Mouse (Mus musculus) stomach, embryonic 14.5 days (tissue): ENCODE results near the gene Ctdnep1. TPM values are rescaled to one million over a fixed set of nuclear protein-coding genes. Genes with fewer than 3 reads are reported as not detected.

ENCODE experiments used
- ATAC-seq: fragments of 200-750 bp; cut with Nextera tagmentation; 2 replicates; pipeline ENCODE4 v1.8.0; 2017; ENCODE audit warnings: low read depth, moderate TSS enrichment; ENCODE audit not compliant: insufficient number of reproducible peaks, insufficient read depth, low FRiP score
- H3K27ac ChIP-seq: fragments of 300-500 bp; sonication (generic); 2 replicates; pipeline ENCODE4 v1.5.1; 2014; ENCODE audit warnings: mild to moderate bottlenecking, low read length, moderate library complexity, mixed read lengths
- H3K27me3 ChIP-seq: fragments of 300-500 bp; sonication (generic); 2 replicates; pipeline ENCODE4 v1.6.1; 2014; ENCODE audit warnings: low read length, control low read depth, mixed read lengths; ENCODE audit not compliant: control insufficient read depth, insufficient read depth
- H3K36me3 ChIP-seq: fragments of 300-500 bp; sonication (generic); 2 replicates; pipeline ENCODE4 v1.6.1; 2014; ENCODE audit warnings: mild to moderate bottlenecking, control low read depth, low read length, moderate library complexity, mixed read lengths; ENCODE audit not compliant: control insufficient read depth, insufficient read depth
- H3K4me1 ChIP-seq: fragments of 300-500 bp; sonication (generic); 2 replicates; pipeline ENCODE4 v1.6.1; 2014; ENCODE audit warnings: low read length, control low read depth, mixed read lengths; ENCODE audit not compliant: control insufficient read depth, insufficient read depth
- H3K4me2 ChIP-seq: fragments of 300-500 bp; sonication (generic); replicated peaks from 2 replicates; pipeline ENCODE4 v1.6.1; 2014; ENCODE audit warnings: low read depth, low read length, control low read depth
- H3K4me3 ChIP-seq: fragments of 300-500 bp; sonication (generic); 2 replicates; pipeline ENCODE4 v1.5.1; 2014; ENCODE audit warnings: low read depth, low read length, control low read depth
- H3K9ac ChIP-seq: fragments of 300-500 bp; sonication (generic); replicated peaks from 2 replicates; pipeline ENCODE4 v1.6.1; 2014; ENCODE audit warnings: low read depth, mild to moderate bottlenecking, control low read depth, low read length, moderate library complexity, mixed read lengths
- H3K9me3 ChIP-seq: fragments of 300-500 bp; sonication (generic); 2 replicates; pipeline ENCODE4 v1.6.1; 2016; ENCODE audit warnings: low read depth, low read length, control low read depth; ENCODE audit not compliant: control insufficient read depth
- WGBS: fragments of 180-500 bp; shearing (Covaris S2); extraction: QIAGEN DNeasy Blood & Tissue Kit; methylation state at CpG from one replicate; pipeline ENCODE4 v1.1.7; 2014; 5-methylcytosine and 5-hydroxymethylcytosine counted together
- polyA plus RNA-seq: library from polyadenylated mRNA; unstranded; fragments of >200 nt; fragmentation: Nextera tagmentation; extraction: Ambion mirVana; gene quantifications from 2 replicates; pipeline ENCODE4 v1.2.1, GENCODE M21; 2014

Ctdnep1 gene
- polyA plus RNA-seq, 1 experiment from 2014 or later: 29.5 TPM

DNA sequence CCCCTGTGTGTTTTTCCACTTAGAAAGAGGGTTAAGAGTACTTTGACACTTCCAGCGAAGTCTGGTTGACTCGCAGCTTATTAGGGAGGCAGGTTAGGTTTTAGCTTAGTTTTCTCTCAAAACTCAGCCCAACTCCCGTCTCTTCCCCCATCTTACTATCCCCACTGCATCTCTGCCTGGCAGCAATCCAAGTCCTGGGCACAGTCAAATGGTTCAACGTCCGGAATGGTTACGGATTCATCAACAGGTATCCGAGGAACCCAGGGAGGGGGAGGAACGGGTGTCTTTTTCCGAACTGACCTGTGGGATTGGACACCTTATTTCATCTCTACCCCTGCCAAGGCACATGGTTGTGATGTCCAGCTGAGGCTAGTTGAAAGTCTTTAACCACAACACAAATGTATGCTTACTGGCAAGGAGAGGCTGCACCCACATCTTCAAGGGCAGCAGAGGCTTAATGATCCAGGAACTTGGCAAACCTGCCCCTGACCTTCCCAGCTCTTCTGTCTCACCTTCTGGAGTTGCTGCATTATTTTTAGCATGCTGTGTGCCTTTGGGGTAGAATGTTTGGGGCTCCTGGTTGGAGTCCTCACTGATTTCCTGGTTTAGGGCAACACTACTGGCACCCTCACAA, 44.1 kb upstream of the Ctdnep1 start:
- Histone ChIP-seq H3K27ac (no peak overlapping the region), H3K36me3 (no peaks in the 10 kb centered on the region), H3K27me3 (no peaks in the 10 kb centered on the region), H3K9me3 (no peaks in the 10 kb centered on the region), H3K4me1 (peaks cover 16% of the 10 kb centered on the region; the same call in 1 of the 2 replicates), H3K4me2 (peak overlapping the region; percentile 99), H3K4me3 (peak overlapping the region; percentile 54; the same call in 1 of the 2 replicates), H3K9ac (no peak overlapping the region)
- ATAC-seq: no peak
- WGBS: 36% methylated on average over 9 of the region's 9 CpGs

DNA sequence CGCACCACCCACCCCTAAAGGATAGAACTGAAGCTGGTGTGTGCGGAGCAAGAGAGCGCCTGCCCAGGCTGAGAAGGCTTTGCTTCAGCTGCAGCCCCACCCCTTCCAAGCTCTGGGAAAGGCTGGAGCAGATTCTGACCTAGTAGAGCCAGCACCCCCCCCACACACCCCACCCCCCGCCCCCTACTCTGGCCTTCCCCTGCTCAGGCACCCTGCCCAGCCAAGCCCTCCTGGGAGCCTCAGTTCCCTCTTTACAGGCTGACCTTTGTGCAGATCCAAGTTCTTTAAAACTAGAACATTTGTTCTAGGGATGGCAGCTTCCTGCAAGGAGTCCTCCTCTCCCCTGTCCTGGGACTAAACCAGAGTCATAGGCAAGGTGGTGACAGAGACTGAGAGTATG, 43.6 kb upstream of the Ctdnep1 start:
- Histone ChIP-seq H3K9ac (no peak overlapping the region), H3K4me2 (no peak overlapping the region), H3K4me1 (peaks cover 16% of the 10 kb centered on the region; the same call in 1 of the 2 replicates), H3K27ac (no peak overlapping the region), H3K4me3 (no peak overlapping the region), H3K36me3 (peaks cover under 1% of the 10 kb centered on the region; the same call in 1 of the 2 replicates), H3K27me3 (no peaks in the 10 kb centered on the region), H3K9me3 (no peaks in the 10 kb centered on the region)
- WGBS: 26% methylated on average over 4 of the region's 4 CpGs
- ATAC-seq: no peak

GRCm38 (mm10) chr11:69937834-69938233, 43.1 kb upstream of the Ctdnep1 start:
- Histone ChIP-seq H3K9me3 (no peaks in the 10 kb centered on the region), H3K9ac (no peak overlapping the region), H3K4me3 (no peak overlapping the region), H3K27ac (no peak overlapping the region), H3K4me2 (no peak overlapping the region), H3K27me3 (no peaks in the 10 kb centered on the region), H3K36me3 (peaks cover 4% of the 10 kb centered on the region; the same call in 1 of the 2 replicates), H3K4me1 (peaks cover 16% of the 10 kb centered on the region; the same call in 1 of the 2 replicates)
- ATAC-seq: no peak
- 71% methylated on average over 5 of the region's 5 CpGs for WGBS

DNA sequence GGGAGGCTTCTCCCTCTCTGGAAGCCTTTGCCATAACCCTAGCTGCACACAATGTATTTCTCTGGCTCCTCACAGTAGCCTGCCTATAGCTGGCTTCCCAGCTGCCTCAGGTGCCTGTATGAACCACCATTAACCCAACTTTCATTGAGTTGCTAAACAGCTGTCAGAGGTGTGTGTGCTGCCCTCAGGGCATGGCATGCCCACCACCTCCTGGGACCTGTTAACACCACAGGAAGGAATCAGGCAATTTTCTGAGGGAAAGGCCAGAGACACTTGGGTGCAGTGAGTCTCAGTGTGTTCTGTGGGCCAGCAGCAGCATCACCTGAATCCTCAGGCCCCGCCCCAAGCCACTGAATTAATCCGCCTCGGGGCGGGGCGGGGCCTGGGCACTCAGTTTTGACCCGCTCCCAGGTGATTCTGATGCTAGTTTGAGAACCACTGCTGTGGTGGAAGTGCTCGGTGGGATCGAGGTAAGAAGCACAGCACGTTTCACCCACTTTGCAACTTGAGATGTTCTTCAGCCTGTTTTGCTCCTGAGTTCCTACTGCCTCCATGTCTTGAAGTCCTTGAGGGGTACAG, 42.5 kb upstream of the Ctdnep1 start:
- H3K9me3 ChIP-seq: no peaks in the 10 kb centered on the region
- H3K36me3 ChIP-seq: peaks cover 4% of the 10 kb centered on the region; the same call in 1 of the 2 replicates
- H3K27me3 ChIP-seq: no peaks in the 10 kb centered on the region
- ATAC-seq: no peak
- peaks cover 16% of the 10 kb centered on the region; the same call in 1 of the 2 replicates for H3K4me1 ChIP-seq
- H3K27ac ChIP-seq: no peak overlapping the region
- no peak overlapping the region for H3K9ac ChIP-seq
- 23% methylated on average over 9 of the region's 9 CpGs for WGBS
- H3K4me3 ChIP-seq: no peak overlapping the region
- H3K4me2 ChIP-seq: no peak overlapping the region

DNA sequence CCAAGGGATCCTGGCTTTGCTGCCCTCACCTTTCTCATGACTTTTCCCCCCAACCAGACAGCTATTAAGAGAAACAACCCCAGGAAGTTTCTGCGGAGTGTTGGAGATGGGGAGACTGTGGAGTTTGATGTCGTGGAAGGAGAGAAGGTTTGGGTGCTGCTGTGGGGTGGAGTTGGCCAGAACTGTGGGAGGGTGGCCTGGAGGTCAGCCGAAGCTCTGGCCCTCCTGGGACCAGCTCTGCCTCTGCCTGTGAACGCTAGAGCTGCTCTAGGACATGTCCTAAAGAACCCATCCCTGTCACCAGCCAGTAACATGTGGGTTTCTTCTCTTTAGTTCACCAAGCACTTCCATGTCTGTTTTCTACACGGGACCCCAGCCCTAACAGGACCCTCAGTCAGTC, 41.8 kb upstream of the Ctdnep1 start:
- 63% methylated on average over 5 of the region's 5 CpGs for WGBS

DNA sequence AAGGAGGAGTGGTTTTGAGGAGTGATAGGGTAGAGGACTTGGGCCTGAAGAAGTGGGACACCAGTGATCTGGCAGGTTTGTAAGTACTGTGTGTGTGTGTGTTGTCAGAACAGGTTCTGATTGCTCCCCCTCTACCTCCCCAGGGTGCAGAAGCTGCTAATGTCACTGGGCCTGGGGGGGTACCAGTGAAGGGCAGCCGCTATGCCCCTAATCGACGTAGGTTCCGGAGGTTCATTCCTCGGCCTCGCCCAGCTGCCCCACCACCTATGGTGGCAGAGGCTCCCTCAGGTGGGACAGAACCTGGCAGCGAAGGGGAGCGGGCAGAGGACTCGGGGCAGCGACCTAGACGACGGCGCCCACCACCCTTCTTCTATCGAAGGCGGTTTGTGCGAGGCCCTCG, 41.2 kb upstream of the Ctdnep1 start:
- Histone ChIP-seq H3K36me3 (peaks cover 10% of the 10 kb centered on the region), H3K27me3 (no peaks in the 10 kb centered on the region), H3K27ac (no peak overlapping the region), H3K4me1 (peaks cover 12% of the 10 kb centered on the region; the same call in 1 of the 2 replicates), H3K9ac (no peak overlapping the region), H3K9me3 (no peaks in the 10 kb centered on the region), H3K4me2 (no peak overlapping the region), H3K4me3 (no peak overlapping the region)
- ATAC-seq: no peak
- 93% methylated on average over 17 of the region's 17 CpGs for WGBS

More for the DNA sequence above, 41.8 kb upstream of the Ctdnep1 start:
- Histone ChIP-seq H3K9me3 (no peaks in the 10 kb centered on the region), H3K36me3 (peaks cover 5% of the 10 kb centered on the region; the same call in 1 of the 2 replicates), H3K9ac (0 out of 2 replicates have a peak overlapping the region, but pooled peaks have one; percentile 14), H3K4me2 (no peak overlapping the region), H3K4me1 (peaks cover 16% of the 10 kb centered on the region; the same call in 1 of the 2 replicates), H3K27ac (no peak overlapping the region), H3K27me3 (no peaks in the 10 kb centered on the region), H3K4me3 (no peak overlapping the region)
- no peak for ATAC-seq

DNA sequence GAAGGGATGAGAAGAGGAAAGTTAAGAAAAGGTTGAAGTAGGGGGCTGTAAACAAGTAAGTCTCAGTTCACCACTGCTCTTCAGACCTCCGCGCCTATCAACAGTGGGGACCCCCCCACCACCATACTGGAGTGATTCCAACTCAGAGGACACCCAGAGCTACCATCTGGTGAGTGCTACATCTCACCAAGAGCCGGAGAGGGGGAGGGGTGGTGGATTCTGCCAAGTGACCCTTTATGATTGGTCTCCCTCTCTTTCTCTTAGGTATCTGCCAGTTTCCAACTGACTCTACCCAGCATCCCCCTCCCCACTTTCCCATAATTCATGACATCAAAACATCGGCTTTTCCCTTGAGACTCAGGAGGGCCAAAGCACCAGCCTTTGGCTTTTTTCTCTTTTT, 40.0 kb upstream of the Ctdnep1 start:
- Histone ChIP-seq H3K9me3 (no peaks in the 10 kb centered on the region), H3K36me3 (peaks cover 21% of the 10 kb centered on the region), H3K27ac (no peak overlapping the region), H3K27me3 (no peaks in the 10 kb centered on the region), H3K4me3 (no peak overlapping the region), H3K4me2 (no peak overlapping the region), H3K9ac (no peak overlapping the region), H3K4me1 (peaks cover 12% of the 10 kb centered on the region; the same call in 1 of the 2 replicates)
- ATAC-seq: no peak
- 81% methylated on average over 4 of the region's 4 CpGs for WGBS

- H3K4me2 ChIP-seq: 0 out of 2 replicates have a peak overlapping the region, but pooled peaks have one; percentile 55
- no peaks in the 10 kb centered on the region; the same call in 1 of the 2 replicates for H3K4me1 ChIP-seq
- no peak overlapping the region for H3K27ac ChIP-seq
- H3K9ac ChIP-seq: no peak overlapping the region
- no peak for ATAC-seq
- peaks cover 21% of the 10 kb centered on the region for H3K36me3 ChIP-seq
- 59% methylated on average over 13 of the region's 13 CpGs for WGBS
- no peaks in the 10 kb centered on the region for H3K9me3 ChIP-seq
- H3K27me3 ChIP-seq: no peaks in the 10 kb centered on the region
- H3K4me3 ChIP-seq: no peak overlapping the region
These were observed 35.7 kb upstream of the Ctdnep1 start for GRCm38 (mm10) chr11:69945216-69945615.
